Mouse (Mus musculus): ENCODE results near the gene E430018J23Rik.

DNA sequence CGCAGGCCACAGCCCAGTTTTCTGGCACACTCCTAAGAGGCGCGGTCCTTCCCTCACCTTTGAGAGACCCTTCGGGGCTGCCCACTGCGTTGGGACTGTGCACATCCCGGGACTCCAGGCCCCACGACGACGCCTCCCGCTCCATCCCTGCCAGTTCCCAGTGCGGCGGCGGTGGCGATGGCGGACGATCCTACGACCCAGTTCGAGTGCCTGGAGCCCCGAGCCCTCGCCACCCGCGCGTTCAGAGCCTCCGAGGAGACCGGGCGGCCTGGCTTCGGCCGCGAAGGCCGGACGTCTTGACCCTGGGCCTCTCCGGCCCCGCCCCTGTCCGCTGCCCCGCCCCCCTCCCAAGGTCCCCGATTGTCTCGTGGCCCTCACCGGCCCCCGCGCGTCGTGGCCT is 48.3 kb downstream of the E430018J23Rik start:
- TF ChIP-seq POLR2A (IDR thresholded peaks at IDR 0.05; ENCODE audit: insufficient read depth, low read depth, low read length) (peak; percentile 59), CTCF (IDR thresholded peaks at IDR 0.05) (no peak)
